Mouse (Mus musculus) stomach, embryonic 16.5 days (tissue): ENCODE measurements around the gene Hnrnpa2b1. TPM values are rescaled to one million over a fixed set of nuclear protein-coding genes. Genes with fewer than 3 reads are reported as not detected.

Source experiments
- ATAC-seq: fragments of 200-750 bp; cut with Nextera tagmentation; 2 replicates; pipeline ENCODE4 v1.8.0; 2017; ENCODE audit warnings: moderate number of reproducible peaks, moderate TSS enrichment; ENCODE audit not compliant: insufficient read depth, low FRiP score
- H3K27ac ChIP-seq: fragments of 300-500 bp; sonication (generic); 2 replicates; pipeline ENCODE4 v1.5.1; 2014; ENCODE audit warnings: low read length
- H3K27me3 ChIP-seq: fragments of 300-500 bp; sonication (generic); 2 replicates; pipeline ENCODE4 v1.6.1; 2014; ENCODE audit warnings: low read length, control low read depth, mixed read lengths; ENCODE audit not compliant: control insufficient read depth, insufficient read depth
- H3K36me3 ChIP-seq: fragments of 300-500 bp; sonication (generic); 2 replicates; pipeline ENCODE4 v1.6.1; 2014; ENCODE audit warnings: low read length; ENCODE audit not compliant: control insufficient read depth, insufficient read depth
- H3K4me1 ChIP-seq: fragments of 300-500 bp; sonication (generic); 2 replicates; pipeline ENCODE4 v1.6.1; 2014; ENCODE audit warnings: low read length, control low read depth, mixed read lengths; ENCODE audit not compliant: control insufficient read depth, insufficient read depth
- H3K4me2 ChIP-seq: fragments of 300-500 bp; sonication (generic); 2 replicates; pipeline ENCODE4 v1.6.1; 2014; ENCODE audit warnings: low read depth, low read length, mixed read lengths
- H3K4me3 ChIP-seq: fragments of 300-500 bp; sonication (generic); replicated peaks from 2 replicates; pipeline ENCODE4 v1.5.1; 2014; ENCODE audit warnings: mild to moderate bottlenecking, low read length
- H3K9ac ChIP-seq: fragments of 300-500 bp; sonication (generic); 2 replicates; pipeline ENCODE4 v1.6.1; 2014; ENCODE audit warnings: low read length
- H3K9me3 ChIP-seq: fragments of 300-500 bp; sonication (generic); replicated peaks from 2 replicates; pipeline ENCODE4 v1.6.1; 2016; ENCODE audit warnings: low read length, control low read depth; ENCODE audit not compliant: control insufficient read depth
- WGBS: fragments of 180-500 bp; shearing (Covaris S2); extraction: QIAGEN DNeasy Blood & Tissue Kit; methylation state at CpG from one replicate; pipeline ENCODE4 v1.1.7; 2014; 5-methylcytosine and 5-hydroxymethylcytosine counted together
- polyA plus RNA-seq: library from polyadenylated mRNA; unstranded; fragments of >200 nt; fragmentation: Nextera tagmentation; extraction: Ambion mirVana; gene quantifications from 2 replicates; pipeline ENCODE4 v1.2.1, GENCODE M21; 2015

Hnrnpa2b1 gene
- polyA plus RNA-seq, 1 experiment from 2014 or later, result 1,504 TPM

DNA sequence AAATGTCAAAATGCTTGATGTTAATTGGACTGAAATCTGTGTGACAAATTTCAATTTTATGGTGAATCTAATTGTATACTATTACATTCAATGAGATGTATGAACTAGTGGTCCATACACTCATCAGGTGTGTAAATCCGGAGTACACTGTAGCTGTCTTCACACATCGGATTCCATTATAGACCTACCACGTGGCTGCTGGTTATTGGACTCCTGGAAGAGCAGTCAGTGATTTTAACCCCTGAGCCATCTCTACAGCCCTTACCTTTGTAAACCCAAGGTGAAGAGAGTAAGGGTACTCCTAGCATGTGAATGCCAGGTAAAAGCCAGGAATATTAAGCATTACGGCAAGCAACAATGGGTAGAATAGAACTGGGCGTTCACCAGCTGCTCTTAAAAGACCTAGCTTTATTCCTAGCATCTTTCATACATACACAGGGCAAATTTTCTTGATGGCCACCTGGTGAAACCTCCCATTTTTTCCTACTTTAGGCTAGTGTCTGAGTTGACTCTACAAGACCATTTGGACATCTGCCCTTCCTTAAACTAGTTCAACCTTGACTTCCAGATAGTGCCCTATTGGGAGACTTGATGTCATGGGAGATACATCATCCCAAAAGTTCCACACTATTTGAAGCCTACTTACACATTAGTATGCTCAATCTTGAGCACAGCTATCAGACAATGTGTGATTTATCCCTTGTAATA lies 10.2 kb downstream of the Hnrnpa2b1 start:
- WGBS, result 51% methylated on average over 5 of the region's 5 CpGs
- peaks cover 25% of the 10 kb centered on the region for H3K36me3 ChIP-seq
- H3K9me3 ChIP-seq, result no peaks in the 10 kb centered on the region
- no peaks in the 10 kb centered on the region for H3K27me3 ChIP-seq
- no peak overlapping the region for H3K9ac ChIP-seq
- no peak overlapping the region for H3K4me3 ChIP-seq
- no peak overlapping the region for H3K4me2 ChIP-seq
- 0 out of 2 replicates have a peak, but pooled peaks have one; percentile 9 for ATAC-seq
- peaks cover 6% of the 10 kb centered on the region; the same call in 1 of the 2 replicates for H3K4me1 ChIP-seq
- H3K27ac ChIP-seq, result no peak overlapping the region

DNA sequence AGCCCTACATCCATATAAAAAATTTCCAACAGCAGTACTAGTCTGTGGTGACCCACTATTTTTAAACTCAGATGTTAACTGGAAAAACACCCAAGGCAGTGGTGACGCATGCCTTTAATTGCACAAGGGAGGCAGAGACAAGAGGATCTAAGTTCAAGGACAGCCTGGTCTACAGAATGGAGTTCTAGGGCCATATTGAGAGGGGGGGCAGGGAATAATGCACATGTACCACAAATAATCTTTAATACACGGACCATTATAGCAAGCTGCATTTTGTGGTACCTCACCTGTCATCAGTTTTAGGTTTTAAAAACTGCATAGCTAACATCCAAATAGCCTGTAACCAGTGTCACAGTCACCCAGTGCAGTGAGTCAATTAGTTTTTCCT lies 10.8 kb downstream of the Hnrnpa2b1 start:
- Histone ChIP-seq H3K4me3 (no peak overlapping the region), H3K4me1 (peaks cover 4% of the 10 kb centered on the region; the same call in 1 of the 2 replicates), H3K9ac (no peak overlapping the region), H3K9me3 (no peaks in the 10 kb centered on the region), H3K4me2 (no peak overlapping the region), H3K27me3 (no peaks in the 10 kb centered on the region), H3K27ac (no peak overlapping the region), H3K36me3 (peaks cover 24% of the 10 kb centered on the region)
- WGBS, result 31% methylated on average over 2 of the region's 2 CpGs
- no peak for ATAC-seq

DNA sequence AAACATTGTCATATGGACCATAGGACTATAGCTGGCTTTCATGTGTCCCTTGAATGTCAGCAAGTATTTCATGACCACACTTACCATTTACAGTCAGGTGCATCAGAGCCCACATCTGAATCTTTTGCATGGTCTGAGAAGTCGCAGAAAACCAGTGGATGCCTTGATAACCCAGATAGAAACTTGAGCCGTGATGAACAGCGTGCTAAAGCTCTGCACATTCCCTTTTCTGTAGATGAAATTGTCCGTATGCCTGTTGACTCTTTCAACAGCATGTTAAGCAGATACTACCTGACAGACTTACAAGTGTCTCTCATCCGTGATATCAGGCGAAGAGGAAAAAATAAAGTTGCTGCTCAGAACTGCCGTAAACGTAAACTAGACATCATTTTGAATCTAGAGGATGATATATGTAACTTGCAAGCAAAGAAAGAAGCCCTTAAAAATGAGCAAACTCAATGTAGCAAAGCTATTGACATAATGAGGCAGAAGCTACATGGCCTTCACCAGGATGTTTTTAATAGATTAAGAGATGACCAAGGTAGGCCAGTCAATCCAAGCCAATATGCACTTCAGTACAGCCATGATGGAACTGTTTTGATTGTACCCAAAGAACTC lies 11.8 kb downstream of the Hnrnpa2b1 start:
- ATAC-seq, result no peak
- Histone ChIP-seq H3K27me3 (no peaks in the 10 kb centered on the region), H3K9ac (no peak overlapping the region), H3K4me1 (no peaks in the 10 kb centered on the region), H3K36me3 (peaks cover 16% of the 10 kb centered on the region), H3K4me2 (no peak overlapping the region), H3K27ac (no peak overlapping the region), H3K4me3 (no peak overlapping the region), H3K9me3 (no peaks in the 10 kb centered on the region)
- WGBS, result 69% methylated on average over 8 of the region's 8 CpGs

DNA sequence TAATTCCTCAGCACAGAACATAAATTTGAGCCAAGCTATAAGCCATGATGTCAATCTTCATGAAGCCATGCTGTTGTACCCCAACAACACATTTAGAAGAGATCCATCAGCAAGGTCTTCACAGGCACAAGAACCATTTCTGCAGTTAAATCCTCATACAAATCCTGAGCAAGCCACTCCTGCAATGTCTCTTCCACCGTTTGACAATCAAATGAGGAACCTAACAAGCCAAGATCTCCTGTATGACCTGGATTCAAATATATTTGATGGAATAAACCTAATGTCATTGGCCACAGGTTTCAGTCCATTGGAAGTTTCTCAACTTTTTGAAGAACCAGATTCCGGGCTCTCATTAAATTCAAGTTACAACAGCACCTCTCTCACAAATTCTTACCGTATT lies 12.4 kb downstream of the Hnrnpa2b1 start:
- Histone ChIP-seq H3K9ac (no peak overlapping the region), H3K4me3 (no peak overlapping the region), H3K4me2 (no peak overlapping the region), H3K9me3 (no peaks in the 10 kb centered on the region), H3K36me3 (peaks cover 16% of the 10 kb centered on the region), H3K27me3 (no peaks in the 10 kb centered on the region), H3K4me1 (no peaks in the 10 kb centered on the region), H3K27ac (no peak overlapping the region)
- no peak for ATAC-seq
- 68% methylated on average over 3 of the region's 3 CpGs for WGBS

DNA sequence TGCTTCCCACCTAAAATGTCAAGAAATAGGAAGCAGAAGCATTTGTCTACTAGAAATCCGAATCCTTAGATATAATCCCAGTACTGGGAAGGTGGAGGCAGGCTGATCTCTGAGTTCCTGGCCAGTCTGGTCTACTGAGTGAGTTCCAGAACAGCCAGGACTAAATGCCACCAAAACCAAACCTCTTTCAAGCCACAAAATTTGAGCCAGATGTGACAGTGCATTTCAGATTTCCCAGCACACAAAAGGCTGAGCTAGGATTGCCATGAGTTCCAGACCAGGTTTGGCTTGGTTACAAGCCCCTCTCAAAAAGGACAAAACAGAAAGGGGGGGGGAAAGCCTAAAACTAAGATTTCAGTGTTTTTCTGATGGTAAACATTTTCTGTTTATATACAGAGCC lies 13.5 kb downstream of the Hnrnpa2b1 start:
- no peak overlapping the region for H3K27ac ChIP-seq
- no peak overlapping the region for H3K4me3 ChIP-seq
- ATAC-seq, result no peak
- no peaks in the 10 kb centered on the region for H3K27me3 ChIP-seq
- no peaks in the 10 kb centered on the region for H3K9me3 ChIP-seq
- no peak overlapping the region for H3K9ac ChIP-seq
- WGBS, result 59% methylated on average over 1 of the region's 1 CpGs
- H3K4me2 ChIP-seq, result no peak overlapping the region
- H3K36me3 ChIP-seq, result peaks cover 15% of the 10 kb centered on the region; the same call in 1 of the 2 replicates
- no peaks in the 10 kb centered on the region for H3K4me1 ChIP-seq

DNA sequence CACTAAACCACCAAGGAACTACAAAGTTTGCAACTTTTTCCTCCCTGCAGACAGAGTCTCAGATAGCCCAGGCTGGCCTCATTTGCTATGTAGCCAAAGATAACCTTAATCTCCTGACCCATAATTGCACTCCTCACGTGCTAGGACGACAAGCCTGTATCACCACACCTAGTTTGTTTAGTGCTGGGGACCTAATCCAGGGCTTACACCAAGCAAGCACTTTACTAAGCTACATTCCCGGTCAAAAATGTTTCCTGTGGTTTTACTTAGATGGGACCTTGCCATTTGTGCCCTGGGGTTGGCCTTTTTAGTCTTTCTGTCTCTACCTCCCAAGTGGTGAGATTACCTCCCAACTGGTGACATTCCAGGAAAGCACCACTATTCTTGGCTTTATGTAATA lies 14.7 kb downstream of the Hnrnpa2b1 start:
- Histone ChIP-seq H3K36me3 (peaks cover 6% of the 10 kb centered on the region; the same call in 1 of the 2 replicates), H3K4me1 (no peaks in the 10 kb centered on the region), H3K27me3 (no peaks in the 10 kb centered on the region), H3K9me3 (no peaks in the 10 kb centered on the region), H3K27ac (no peak overlapping the region), H3K4me3 (no peak overlapping the region), H3K4me2 (no peak overlapping the region), H3K9ac (no peak overlapping the region)
- no peak for ATAC-seq
- 30% methylated on average over 3 of the region's 3 CpGs for WGBS

DNA sequence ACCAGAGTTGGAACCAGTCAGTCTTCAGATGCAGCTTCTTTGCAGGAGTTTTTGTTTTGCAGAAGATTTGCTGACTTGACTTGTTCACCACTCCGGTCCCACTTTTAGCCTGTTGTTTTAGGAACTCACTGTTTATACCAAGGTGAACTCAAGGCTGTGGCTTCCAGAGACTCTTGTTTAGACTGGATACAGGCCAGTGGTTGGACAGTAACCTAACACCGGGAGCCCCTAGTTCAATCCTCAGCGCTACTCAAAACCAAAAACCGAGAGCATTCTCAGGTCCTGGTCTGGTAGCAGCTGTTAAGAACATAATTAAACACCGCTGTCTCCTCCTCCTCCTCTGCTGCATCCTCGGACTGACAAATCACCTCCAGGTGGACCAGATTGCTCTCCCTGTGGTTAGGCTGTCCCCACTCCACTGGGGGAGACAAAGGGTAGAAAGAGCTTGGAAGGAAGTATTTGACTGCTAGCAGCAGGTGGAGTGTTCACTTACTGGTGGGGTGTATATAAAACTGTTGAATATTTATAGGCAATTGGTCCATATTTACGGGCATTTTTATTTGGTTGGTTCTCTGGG lies 16.7 kb downstream of the Hnrnpa2b1 start:
- 57% methylated on average over 7 of the region's 7 CpGs for WGBS
- Histone ChIP-seq H3K27me3 (no peaks in the 10 kb centered on the region), H3K4me1 (no peaks in the 10 kb centered on the region), H3K9me3 (no peaks in the 10 kb centered on the region), H3K4me3 (no peak overlapping the region), H3K27ac (no peak overlapping the region), H3K36me3 (0 out of 2 replicates have a peak, but pooled peaks cover under 1% of the 10 kb centered on the region), H3K4me2 (no peak overlapping the region), H3K9ac (no peak overlapping the region)
- no peak for ATAC-seq

DNA sequence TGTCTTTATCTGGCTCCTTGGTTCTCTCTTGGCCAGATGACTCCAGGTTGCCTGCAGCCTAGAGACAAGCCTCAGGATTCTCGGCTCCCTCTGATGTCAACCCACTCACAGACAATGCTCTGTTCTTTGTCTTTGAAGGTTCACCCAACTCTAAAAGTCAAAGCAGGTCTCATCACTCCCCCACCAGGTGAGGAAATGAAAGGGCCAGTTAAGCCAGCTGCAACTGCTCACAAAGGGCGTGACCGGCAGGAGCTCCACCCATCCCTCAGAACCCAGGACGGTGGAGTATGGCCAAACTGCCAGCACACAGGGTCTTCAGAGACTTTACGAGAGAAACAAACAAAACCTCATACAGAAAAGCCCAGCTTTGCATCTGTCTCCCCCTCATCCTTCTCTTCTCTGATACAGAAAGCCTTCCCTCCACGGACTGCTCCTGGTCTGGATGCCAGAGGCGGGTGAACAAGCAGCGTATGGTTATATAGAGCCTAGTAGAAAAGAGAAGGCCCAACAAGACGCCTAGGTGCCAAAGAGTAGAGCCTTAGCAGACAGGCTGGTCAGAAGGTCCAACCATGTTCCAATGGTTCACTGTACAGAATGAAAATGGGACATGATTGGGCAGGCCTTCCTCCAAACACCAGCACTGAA lies 27.4 kb downstream of the Hnrnpa2b1 start:
- H3K27ac ChIP-seq, result no peak overlapping the region
- H3K9ac ChIP-seq, result no peak overlapping the region
- H3K4me2 ChIP-seq, result no peak overlapping the region
- no peak overlapping the region for H3K4me3 ChIP-seq
- H3K27me3 ChIP-seq, result no peaks in the 10 kb centered on the region
- ATAC-seq, result no peak
- WGBS, result 47% methylated on average over 9 of the region's 9 CpGs
- no peaks in the 10 kb centered on the region for H3K9me3 ChIP-seq
- peaks cover 2% of the 10 kb centered on the region; the same call in 1 of the 2 replicates for H3K4me1 ChIP-seq
- H3K36me3 ChIP-seq, result no peaks in the 10 kb centered on the region

DNA sequence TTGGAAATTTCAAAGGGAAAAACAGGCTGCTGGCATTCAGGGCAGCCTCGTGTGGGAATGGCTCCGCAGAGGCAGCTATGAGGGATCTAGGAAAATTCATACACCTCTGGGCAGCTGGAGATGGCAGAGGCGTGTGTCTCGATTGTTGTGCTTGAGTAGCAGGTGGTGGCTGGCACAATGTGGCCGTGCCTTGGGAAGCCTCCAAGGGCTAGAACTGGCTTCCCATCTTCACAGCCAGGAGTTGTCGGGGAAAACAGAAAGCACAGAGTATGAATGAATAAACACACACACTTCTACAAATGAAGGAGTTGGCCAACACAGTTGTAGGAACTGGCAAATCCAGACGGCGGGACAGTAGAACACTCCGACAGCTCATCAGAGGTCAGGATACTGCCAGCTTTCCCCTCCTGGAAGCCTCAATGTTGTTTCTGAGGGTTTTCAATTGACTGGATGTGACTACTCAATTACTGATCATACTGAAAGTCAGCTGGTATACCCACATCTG lies 30.8 kb downstream of the Hnrnpa2b1 start:
- H3K4me3 ChIP-seq, result no peak overlapping the region
- H3K27me3 ChIP-seq, result no peaks in the 10 kb centered on the region; the same call in 1 of the 2 replicates
- no peak overlapping the region for H3K9ac ChIP-seq
- peaks cover 6% of the 10 kb centered on the region; the same call in 1 of the 2 replicates for H3K4me1 ChIP-seq
- H3K9me3 ChIP-seq, result no peaks in the 10 kb centered on the region
- no peak for ATAC-seq
- H3K36me3 ChIP-seq, result no peaks in the 10 kb centered on the region
- H3K27ac ChIP-seq, result no peak overlapping the region
- no peak overlapping the region for H3K4me2 ChIP-seq
- 83% methylated on average over 9 of the region's 9 CpGs for WGBS
